Mouse (Mus musculus) spleen, adult 18-20 months (tissue): ENCODE measurements around the gene Bcl2l13.
"Not testable (repeated sequence)": the region's sequence is repeated elsewhere in the genome, so short reads cannot be mapped to it uniquely, and the experiment has no call there.

ENCODE experiments used
- DNase-seq, 2 experiments: peaks; one replicate each; pipeline ENCODE4 v3.0.0; 2022; ENCODE audit warnings: mixed read lengths in 2 of 2

The Bcl2l13 gene

DNA sequence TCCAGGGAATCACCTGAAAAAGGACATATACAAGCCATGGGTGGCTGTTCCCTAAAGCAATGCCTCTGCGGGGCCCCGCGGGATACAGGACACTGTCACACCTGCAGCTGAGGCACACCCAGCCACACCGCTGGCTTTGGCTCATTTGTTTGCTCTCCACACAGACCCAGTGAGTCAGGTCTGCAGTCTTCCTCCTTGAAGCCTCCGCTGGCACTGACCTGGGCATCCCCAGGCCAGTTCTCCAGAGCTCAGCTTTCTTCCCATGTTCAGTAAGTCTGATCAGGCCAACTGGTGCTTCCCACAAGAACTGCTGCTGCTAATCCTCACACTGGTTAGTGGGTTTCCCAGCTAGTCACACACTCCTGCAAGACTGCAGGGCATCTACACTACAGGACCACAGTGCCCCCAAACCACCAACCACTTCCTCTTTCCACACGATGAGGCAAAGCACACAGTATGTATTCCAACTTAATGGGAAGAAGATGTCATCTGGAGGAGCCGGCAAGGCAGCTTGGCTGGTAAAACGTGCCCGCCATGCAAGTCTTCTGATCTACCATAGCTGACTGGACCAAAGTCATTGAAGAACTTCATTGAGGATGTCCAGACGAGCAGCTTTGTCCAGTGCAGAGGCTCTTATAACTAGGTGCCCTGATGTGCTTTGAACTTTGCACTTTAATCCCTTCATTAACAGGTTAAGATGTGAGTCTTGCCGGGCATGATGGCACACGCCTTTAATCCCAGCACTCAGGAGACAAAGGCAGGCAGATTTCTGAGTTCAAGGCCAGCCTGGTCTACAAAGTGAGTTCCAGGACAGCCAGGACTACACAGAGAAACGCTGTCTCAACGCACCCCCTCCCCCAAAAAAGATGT lies 66.0 kb downstream of the Bcl2l13 start:
- DNase-seq: peak in 1 of 2 experiments; percentile 26

DNA sequence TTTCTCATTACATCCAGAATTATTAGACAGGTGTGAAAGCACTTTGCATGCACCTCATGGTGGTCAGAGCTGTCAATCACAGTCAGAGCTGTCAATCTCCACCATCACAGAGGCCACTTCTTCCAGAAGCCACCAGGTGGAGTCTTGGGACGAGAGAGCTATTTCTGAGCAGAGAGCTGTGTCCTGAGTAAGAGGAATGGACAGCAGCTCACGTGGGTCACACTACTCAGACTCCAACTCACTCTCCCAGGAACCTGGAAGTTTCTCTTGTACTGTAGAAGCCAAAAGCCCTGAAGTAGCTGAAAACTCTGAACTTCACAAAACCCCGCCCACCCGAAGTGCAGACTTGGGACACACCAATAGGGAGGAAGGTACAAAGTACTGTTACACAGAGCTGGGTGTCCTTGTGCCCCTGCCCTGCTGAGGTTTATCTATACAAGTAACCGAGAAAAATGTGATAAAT lies 67.5 kb downstream of the Bcl2l13 start:
- no peak for DNase-seq

DNA sequence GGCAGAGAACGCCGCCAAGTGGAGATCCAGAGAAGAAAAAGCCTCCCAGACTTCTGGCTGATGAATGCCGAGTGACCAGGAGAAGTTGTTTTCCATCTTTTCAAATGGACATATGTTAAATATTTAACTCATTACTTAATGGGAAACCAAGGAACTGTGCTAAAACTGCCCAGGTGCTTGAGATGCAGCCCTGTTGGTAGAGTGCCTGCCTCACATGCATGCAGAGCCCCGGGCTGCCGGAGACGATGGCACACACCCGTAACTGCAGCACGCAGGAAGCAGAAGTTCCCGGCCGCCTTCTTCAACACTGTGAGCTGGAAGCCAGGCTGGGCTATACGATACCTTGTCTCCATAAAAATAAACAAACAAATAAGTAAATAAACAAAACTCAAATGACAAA lies 67.9 kb downstream of the Bcl2l13 start:
- DNase-seq: no peak

DNA sequence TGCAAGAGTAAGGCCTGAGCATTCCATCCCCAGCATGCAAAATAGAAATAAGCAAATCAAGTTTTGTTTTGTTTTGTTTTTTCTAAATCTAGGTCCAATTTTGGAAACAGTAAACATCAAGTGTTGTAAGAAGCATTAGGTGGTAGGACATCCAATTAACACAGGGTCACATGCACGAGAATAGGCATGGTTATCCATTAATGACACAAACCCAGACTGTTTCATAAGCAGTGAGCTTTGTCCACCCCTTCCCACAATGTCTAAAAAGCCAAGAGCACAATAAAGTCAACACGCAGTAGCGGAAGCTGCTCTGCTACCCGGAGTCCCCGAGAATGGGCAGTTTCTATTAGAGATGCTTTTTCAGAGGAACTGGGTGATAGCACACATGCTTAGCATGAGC lies 69.1 kb downstream of the Bcl2l13 start:
- DNase-seq: no peak

DNA sequence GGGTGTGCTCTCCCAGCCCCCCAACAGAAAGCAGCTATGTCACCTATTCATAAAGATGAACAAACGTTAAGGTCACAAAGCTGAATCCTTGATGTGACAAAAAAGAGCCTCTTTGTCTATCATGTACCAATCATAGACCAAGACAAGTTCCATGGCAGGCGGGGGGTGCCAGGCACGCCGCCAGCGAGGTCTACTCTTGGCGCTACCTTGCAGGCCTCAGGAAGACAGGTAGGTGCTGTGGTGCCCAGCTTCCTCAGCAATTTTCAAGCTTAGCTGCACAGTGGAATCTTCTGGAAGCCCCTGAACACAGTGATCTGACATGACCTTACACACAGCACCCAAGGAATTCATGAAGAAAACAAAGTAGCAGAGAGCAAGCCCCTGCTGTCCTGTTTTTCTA lies 70.5 kb downstream of the Bcl2l13 start:
- DNase-seq: no peak

DNA sequence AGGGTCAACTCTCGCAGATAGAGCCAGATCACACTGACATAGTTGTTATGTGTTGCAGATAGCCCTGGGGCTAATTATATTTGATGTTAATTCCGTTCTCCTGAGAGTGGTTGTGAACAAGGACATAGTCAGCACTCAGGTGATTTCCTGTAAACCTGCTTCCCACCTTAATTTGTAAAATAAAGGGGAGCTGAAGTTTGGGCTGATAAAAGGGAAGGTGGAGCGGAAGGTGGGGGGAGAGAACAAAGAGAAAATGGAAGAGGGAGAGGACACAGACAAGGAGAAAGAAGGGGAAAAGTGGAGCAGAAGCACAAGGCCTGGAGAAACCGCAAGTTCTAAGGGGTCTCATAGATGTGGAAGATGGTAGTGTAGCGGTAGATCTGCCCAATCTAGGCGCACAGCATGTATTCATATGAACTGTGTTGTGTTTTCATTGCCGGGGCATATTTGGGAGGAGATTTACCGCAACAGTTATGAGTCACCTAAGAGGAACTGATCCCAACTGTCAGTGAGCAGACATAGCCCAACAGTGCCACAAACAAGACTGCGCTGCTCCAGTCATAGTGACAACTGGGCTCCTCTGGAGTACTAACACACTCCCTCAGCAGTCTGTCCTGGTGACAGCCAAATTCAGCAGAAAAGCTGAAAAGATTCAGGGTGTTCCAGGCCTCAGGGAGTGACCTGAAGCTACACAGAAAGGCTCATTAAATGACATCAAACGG lies 72.0 kb downstream of the Bcl2l13 start:
- not testable (repeated sequence) for DNase-seq

DNA sequence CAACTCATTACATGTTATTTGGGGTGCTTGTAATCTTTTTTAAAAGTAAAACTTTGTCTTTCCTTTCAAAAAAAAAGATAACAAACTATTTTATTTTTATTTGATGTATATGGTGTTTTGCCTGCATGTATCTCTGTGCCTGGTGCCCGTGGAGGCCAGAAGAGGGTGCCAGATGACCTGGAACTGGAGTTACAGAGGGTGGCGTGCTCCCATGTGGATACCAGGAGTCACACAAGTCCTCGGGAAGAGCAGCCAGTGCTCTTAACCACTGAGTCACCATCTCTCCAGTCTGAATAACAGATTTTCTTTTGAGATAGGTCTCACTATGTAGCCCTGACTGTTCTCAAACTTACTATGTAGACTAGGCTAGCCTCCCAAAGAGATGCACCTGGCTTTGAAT lies 73.5 kb downstream of the Bcl2l13 start:
- DNase-seq: no peak

DNA sequence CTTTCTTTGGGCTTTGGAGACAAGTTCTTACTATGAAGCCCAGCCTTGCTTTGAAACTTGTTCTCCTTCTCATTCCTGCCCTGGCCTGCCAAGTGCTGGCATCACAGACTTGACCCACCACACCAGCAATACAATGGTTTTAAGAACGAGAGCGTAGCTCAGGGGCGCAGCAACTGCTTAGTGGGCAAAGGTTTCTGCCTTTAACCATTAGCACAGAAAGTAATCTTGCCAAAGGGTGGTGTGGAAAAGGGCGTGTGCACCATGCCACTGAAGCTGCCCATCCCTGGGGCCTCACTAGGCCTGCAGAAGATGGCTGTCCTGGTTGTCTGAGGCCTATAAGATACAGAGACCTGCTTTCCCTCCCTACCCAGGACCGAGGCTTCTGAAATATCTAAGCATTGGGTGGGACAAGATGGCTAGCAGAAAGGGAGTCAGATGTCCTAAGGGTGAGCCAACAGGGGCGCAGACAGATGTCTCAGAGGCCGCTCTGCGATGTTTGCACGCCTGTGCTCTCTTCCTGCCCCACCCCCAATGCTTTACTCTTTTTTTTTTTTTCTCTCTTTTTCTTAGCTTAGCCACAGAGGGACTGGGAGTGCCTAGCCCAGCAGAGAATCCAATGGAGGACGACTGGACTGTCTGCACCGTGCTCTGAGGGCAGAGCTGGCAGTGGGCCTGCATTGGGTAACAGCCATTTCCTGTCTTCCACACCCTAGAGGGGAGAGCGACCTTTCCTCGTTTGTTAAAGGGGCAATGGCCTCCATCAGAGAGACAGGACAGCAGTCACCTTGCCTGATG lies 75.4 kb downstream of the Bcl2l13 start:
- no peak for DNase-seq

DNA sequence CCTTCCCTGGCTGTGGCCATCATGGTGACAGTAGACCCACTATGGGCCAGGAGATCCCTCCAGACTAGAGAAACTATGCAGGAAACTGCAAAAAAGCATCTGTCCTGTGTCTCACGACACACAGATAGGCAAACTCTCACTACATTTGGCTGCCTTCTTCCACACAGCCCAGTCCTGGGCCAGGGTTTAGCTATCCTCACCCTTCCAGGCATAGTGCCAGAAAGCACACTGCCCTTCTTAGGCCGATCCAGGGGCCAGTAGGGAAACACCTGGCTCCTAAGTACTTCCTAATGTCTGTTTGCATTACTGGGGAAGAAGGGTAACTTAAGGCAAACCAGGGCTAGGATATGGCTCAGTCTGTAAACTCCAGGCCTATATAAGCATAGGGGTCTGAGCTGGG lies 76.9 kb downstream of the Bcl2l13 start:
- no peak for DNase-seq

DNA sequence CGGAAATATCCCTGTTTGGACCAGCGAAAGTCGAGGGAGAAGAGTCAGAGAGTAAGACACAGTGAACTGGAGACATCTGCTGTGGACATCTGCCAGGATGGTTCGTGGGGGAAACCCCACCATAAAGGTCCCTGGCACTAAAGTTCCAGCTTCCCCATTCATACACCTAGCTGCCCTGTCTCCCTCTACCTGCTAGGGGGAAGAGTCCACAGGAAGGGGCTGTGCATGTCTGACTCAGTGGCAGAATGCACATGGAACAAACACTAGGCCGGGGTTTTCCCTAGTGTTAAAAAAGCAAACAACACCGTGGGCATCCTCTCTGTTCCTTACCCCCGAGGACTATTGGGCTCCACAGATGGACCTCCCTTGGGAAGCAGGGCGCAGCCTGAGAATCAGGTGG lies 77.8 kb downstream of the Bcl2l13 start:
- DNase-seq: no peak

DNA sequence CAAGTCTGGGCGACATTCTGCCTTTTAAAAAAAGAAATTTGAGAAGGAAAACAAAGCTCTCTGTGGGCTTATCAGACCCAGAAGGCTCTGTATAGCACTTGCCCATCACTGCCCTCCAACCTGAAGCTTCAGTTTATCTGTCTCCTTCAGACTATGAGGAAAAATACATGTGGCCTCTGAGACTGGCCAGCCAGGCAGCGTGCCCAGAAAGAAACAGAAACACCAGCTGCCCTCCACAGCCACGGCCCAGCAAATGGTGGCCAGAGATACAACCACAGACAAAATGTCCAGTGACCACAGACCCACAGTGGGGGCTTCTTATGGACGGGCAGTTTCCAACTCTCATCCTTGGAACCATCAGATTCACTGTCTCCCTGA lies 78.5 kb downstream of the Bcl2l13 start:
- no peak for DNase-seq

DNA sequence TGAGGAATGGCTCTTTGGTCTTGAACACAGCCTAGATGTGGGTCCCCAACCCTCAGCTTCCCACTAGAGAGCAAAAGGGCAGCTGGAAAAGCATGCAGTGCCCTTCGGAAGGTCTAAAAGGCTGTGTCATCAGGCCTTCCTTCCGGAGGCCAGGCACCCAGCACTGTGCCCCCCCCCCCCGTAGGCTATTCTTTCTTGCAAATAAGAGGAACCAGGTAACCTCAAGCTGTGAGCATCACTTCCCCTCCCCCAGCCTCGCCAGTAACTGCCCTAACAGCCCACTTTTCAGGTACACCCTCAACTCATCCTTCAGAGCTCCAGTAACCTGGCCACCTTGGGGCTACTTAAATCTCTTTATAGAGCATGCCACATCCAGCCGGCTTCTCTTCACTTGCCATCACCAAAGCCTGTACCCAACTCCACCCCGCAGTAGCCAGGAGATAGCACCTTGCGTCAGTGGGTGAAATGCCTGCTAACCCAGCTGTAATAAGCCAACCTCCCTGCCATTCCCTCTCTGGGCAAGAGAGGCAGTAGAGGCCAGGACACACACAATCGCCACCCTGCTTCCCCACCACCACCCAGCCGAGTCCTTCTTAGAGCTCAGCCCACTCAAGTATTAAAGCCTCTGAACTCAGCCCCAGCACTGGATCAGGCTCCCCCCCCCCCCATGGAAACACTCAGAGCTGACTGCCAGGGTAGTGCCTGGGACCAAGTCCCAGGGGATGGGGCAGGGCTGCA lies 79.1 kb downstream of the Bcl2l13 start:
- peak; percentile 68 to 76 for DNase-seq

DNA sequence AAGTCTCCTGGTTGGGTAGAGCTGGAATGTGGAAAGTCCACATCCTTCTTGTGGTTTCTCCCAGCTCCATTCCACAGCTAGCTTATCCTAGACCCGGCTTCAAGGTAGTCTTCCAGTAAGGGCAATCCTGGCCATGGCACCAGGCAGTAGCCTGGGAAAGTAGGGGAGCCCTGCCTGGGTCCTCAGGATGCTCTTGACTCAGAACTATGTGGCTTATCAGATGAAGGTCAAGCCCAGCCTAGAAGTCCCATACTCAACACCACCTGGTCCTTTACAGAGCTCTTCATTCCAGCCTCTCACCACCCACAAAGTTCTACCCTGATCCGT lies 79.6 kb downstream of the Bcl2l13 start:
- no peak for DNase-seq

DNA sequence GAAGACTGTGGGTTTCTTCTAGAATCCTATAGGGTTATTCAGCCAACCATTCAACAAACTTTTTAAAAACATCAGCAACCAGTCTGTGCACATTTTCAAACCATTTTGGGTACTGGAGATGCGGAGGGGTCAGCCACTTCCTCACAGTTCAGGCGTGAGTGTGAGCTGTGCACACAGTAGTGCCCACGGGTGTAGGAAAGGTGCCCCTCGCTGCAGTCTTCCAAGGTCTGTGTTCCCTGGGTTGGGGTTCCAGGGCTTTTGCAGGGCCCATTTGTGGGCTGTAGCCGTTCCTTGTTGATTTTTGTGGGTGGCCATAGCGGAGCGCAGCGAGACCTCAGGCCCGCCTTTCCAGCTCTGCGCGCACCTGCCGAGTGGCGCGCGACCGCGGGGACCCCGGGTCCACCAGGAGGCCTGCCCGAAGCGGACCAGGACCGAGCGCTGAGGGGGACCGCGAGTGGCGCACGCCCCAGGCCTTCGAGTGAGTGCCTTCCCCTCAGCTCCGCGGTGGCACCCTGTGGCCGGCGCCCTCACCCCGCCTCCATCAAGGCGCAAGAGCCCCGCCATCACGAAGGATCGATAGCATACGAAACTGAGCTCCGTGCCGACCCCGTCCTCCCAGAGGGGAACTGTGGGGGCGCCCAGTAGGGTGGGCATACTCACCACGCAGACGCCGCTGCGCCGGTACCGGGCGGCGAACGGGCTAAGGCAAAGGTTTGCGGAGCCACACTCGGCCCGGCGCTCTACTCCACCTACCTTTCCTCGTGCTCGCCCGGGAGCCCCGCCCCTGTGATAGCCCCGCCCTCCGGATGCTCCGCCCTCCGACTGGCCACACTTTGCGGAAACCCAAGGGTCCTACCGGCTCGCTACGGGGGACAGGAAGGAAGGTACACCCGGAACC lies 80.3 kb downstream of the Bcl2l13 start, which contains the start of gene Bid:
Bid (minus strand) TSS at position 780 of the 898 bp plus-strand sequence.
- peak; percentile 97 to 99 for DNase-seq

DNA sequence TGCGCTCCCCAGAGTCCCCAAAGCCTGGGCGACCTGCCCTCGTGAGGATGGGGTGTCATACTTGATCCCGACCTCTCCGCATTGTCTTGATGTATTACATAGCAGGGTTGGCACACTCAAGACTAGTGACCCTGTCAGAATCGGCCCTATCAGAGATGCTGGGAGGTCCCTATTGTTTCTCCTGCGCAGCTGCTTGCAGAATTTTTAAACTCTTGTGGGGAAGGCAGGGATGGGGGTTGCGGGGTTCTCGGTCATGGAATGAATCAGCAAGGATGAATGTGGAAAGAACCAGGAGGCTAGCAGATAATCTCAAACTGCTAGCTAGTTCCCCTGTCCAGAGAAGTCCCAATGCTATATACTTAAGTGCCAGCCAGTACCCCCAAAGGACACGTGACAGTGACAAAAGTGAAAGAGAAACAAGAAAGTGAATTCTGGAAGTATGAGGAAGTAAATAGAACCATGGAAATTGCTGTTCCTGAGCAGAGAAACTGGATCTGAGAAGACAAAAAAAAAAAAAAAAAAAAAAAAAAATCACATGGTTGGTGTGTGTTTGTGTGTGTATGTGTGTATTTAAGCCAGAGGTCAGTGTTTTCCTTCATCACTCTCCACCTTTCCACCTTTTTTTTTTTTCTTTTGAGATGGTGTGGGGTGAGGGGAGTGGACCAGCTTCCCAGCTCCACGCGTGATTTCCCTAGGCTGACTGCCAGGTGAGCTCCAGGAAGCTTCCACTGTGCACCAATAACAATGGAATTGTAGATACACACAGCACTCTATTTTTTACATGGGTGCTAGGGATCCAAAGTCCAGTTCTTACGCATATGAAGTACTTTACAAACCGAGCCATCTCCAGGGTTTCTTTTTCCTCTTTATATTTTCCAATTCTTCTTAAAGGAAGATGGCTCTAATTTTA lies 81.2 kb downstream of the Bcl2l13 start:
- not testable (repeated sequence) for DNase-seq

DNA sequence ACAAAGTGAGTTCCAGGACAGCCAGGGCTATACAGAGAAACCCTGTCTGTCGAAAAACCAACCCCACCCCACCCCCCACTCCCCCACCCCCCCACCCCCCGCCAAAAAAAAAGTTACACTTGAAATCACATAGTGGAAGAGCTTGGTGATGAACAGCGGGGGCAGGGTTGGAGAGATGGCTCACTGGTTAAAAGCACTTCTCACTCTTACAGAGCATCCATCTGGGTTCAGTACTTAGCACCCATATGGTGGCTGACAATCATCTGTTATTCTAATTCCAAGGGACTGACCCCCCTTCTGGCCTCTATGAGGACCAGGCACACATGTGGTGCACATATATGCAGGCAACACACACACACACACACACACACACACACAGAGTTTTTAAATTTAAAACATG lies 82.0 kb downstream of the Bcl2l13 start:
- DNase-seq: no peak

DNA sequence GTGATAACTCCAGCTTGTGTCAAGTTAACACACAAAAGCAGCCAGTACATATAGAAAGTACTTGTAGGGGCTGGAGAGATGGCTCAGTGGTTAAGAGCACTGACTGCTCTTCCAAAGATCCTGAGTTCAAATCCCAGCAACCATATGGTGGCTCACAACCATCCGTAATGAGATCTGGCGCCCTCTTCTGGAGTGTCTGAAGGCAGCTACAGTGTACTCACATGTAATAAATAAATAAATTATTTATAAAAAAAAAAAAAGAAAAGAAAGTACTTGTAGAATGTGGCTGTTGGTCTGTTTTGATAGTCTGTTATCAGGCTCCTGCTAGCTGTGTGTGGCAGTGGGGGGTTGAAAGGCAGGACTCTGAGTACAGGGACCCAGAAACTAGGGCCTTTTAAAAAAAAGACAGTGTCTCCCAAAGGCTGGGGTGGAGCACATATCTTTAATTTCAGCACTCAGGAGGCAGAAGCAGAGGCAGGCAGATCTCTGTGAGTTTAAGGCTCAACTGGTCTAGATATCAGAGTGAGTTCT lies 88.8 kb downstream of the Bcl2l13 start:
- DNase-seq: not testable (repeated sequence)

DNA sequence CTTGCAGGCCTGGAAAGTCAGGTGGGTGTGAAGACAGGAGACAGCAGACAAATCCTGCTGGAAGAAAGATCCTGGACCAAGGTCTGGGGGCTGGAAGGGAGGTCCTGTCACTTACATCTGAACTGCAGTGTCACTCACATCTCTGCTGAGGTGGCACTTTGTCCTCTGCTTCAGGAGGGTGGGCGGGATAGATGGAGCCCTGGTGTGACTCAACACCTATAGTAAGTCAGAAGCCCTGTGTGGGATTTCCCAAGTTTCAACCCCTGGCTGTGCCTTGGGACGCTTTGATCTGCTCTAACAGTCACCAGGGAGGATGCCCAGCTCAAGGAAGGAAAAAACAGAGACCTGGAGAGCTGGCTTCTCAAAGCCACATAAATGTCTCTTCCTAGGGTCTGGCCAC lies 90.9 kb downstream of the Bcl2l13 start:
- no peak for DNase-seq

DNA sequence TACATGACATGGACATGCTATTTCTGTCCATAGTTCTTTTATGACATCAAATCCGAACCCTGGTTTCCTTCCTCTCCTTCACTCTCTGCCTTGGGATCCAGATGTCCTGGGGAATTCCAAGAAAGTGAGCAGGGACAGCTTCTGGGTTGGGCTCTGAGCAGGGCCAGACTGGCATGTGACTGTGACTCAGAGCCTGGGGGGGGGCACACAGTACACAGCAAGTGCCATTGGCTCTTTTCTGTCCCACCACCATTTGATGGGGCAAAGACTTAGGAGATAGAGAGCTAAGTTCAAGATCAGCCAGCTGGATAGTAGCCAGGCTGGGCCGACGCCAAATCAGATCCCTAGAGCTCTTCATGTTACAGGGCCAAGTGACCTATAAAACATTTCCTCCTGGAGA lies 91.8 kb downstream of the Bcl2l13 start:
- DNase-seq: no peak

DNA sequence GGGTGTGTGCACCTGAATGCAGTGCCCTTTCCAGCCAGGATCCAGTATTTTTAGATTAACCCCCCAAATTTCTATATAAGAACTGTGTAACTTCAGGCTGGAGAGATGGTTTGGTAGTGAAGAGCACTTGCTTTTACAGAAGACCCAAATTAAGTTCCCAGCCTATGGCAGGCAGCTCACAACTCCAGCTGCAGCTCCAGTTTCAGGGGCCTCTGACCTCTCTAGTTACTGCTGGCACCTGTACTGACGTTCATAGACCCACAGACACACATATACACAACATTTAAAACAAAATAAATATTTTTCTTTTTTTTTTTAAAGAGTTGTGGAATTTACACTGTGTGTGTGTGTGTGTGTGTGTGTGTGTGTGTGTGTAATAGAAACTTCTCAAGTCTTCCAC lies 93.4 kb downstream of the Bcl2l13 start:
- no peak for DNase-seq
